Mouse (Mus musculus) forebrain, embryonic 11.5 days (tissue): ENCODE results near the gene Rdx. TPM values are rescaled to one million over a fixed set of nuclear protein-coding genes. Genes with fewer than 3 reads are reported as not detected.
"Not testable (repeated sequence)": the region's sequence is repeated elsewhere in the genome, so short reads cannot be mapped to it uniquely, and the experiment has no call there.

Experiments used
- ATAC-seq: fragments of 200-750 bp; cut with Nextera tagmentation; replicated peaks from 2 replicates; pipeline ENCODE4 v1.8.0; 2017; ENCODE audit warnings: moderate TSS enrichment; ENCODE audit not compliant: low FRiP score
- DNase-seq: peaks from one replicate; pipeline ENCODE4 v3.0.0-alpha.2; 2017; ENCODE audit warnings: low spot score
- H3K27ac ChIP-seq: fragments of 300-500 bp; sonication (generic); 2 replicates; pipeline ENCODE4 v1.5.1; 2014; ENCODE audit warnings: low read depth, low read length
- H3K27me3 ChIP-seq: fragments of 300-500 bp; sonication (generic); 2 replicates; pipeline ENCODE4 v1.6.1; 2014; ENCODE audit warnings: mild to moderate bottlenecking, low read length, mixed read lengths; ENCODE audit not compliant: control insufficient read depth, insufficient read depth
- H3K36me3 ChIP-seq: fragments of 300-500 bp; sonication (generic); 2 replicates; pipeline ENCODE4 v1.6.1; 2014; ENCODE audit warnings: mild to moderate bottlenecking, low read length, moderate library complexity, mixed read lengths; ENCODE audit not compliant: control insufficient read depth, insufficient read depth
- H3K4me1 ChIP-seq: fragments of 300-500 bp; sonication (generic); replicated peaks from 2 replicates; pipeline ENCODE4 v1.6.1; 2014; ENCODE audit warnings: low read length, mixed read lengths; ENCODE audit not compliant: control insufficient read depth, insufficient read depth
- H3K4me2 ChIP-seq: fragments of 300-500 bp; sonication (generic); 2 replicates; pipeline ENCODE4 v1.6.1; 2014; ENCODE audit warnings: low read depth, mild to moderate bottlenecking, low read length, moderate library complexity, mixed read lengths; ENCODE audit not compliant: severe bottlenecking
- H3K4me3 ChIP-seq: fragments of 300-500 bp; sonication (generic); 2 replicates; pipeline ENCODE4 v1.5.1; 2014; ENCODE audit warnings: low read depth, low read length
- H3K9ac ChIP-seq: fragments of 300-500 bp; sonication (generic); 2 replicates; pipeline ENCODE4 v1.6.1; 2014; ENCODE audit warnings: low read length
- H3K9me3 ChIP-seq: fragments of 300-500 bp; sonication (generic); 2 replicates; pipeline ENCODE4 v1.6.1; 2016; ENCODE audit warnings: low read length, mixed read lengths; ENCODE audit not compliant: control insufficient read depth
- WGBS: fragments of 180-500 bp; shearing (Covaris S2); extraction: QIAGEN DNeasy Blood & Tissue Kit; methylation state at CpG from one replicate; pipeline ENCODE4 v1.1.7; 2014; 5-methylcytosine and 5-hydroxymethylcytosine counted together
- polyA plus RNA-seq: library from polyadenylated mRNA; unstranded; fragments of >200 nt; fragmentation: Nextera tagmentation; extraction: Ambion mirVana; gene quantifications from 2 replicates; pipeline ENCODE4 v1.2.1, GENCODE M21; 2014

The Rdx gene
- polyA plus RNA-seq, 1 experiment from 2014 or later = 209 TPM

DNA sequence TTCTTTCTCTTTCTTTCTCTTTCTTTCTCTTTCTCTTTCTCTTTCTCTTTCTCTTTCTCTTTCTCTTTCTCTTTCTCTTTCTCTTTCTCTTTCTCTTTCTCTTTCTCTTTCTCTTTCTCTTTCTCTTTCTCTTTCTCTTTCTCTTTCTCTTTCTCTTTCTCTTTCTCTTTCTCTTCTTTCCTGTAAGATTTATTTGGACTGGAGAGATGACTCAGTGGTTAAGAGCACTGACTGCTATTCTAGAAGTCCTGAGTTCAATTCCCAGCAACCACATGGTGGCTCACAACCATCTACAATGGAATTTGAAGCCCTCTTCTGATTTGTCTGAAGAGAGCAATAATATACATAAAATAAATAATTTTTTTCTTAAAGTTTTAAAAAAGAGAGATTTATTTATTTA lies 24.4 kb downstream of the Rdx start:
- H3K4me2 ChIP-seq, H3K9ac ChIP-seq, H3K4me3 ChIP-seq, H3K27ac ChIP-seq, H3K4me1 ChIP-seq, DNase-seq, H3K27me3 ChIP-seq, H3K9me3 ChIP-seq, ATAC-seq: not testable (repeated sequence)
- peaks cover 12% of the 10 kb centered on the region; the same call in 1 of the 2 replicates for H3K36me3 ChIP-seq

DNA sequence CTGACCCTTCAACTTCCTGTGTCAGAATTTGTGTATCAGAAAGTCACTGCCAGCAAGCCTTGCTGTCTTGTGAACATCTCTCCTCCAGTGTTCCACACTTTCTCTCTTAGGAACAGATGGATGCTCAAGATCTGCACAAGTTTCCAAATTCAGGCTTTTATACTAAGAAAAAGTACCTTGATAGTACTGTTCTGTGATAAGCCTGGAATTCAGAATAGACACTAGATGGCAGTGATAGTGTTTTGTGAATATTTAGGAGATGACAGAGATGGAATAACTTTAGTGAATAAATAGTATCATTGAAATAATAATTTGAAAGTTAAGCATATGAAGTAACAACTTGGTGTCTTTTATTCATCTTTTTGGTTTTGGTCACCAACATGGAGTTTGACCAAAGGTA lies 25.2 kb downstream of the Rdx start:
- no peak for ATAC-seq
- no peak overlapping the region for H3K27ac ChIP-seq
- no peak overlapping the region for H3K4me2 ChIP-seq
- no peaks in the 10 kb centered on the region for H3K27me3 ChIP-seq
- no peaks in the 10 kb centered on the region for H3K4me1 ChIP-seq
- H3K36me3 ChIP-seq = peaks cover 12% of the 10 kb centered on the region; the same call in 1 of the 2 replicates
- no peak overlapping the region for H3K9ac ChIP-seq
- H3K9me3 ChIP-seq = no peaks in the 10 kb centered on the region
- no peak for DNase-seq
- no peak overlapping the region for H3K4me3 ChIP-seq

DNA sequence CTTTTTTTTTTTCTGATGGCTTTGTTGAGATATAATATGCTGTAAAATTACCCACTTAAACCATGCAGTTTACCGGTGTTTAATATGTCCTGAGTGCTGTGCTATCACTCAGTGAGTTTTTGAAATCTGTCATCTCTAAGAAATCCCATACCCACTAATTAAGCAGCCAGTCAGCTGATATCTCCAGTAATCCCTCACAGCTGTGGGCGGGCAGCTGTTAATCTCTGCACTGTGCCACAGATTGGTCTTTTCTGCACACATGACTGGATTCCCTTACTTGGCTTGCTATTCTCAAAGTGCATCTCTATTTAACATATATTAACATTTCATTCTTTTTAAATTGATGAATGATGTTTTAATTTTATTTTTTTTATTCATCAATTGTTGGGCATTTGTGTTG lies 29.1 kb downstream of the Rdx start:
- H3K4me3 ChIP-seq = no peak overlapping the region
- ATAC-seq = no peak
- peaks cover 10% of the 10 kb centered on the region; the same call in 1 of the 2 replicates for H3K36me3 ChIP-seq
- WGBS = 94% methylated on average over 2 of the region's 2 CpGs
- no peak overlapping the region for H3K4me2 ChIP-seq
- H3K9ac ChIP-seq = no peak overlapping the region
- no peak for DNase-seq
- H3K4me1 ChIP-seq = no peaks in the 10 kb centered on the region
- no peaks in the 10 kb centered on the region for H3K27me3 ChIP-seq
- H3K9me3 ChIP-seq = no peaks in the 10 kb centered on the region
- H3K27ac ChIP-seq = no peak overlapping the region

- Histone ChIP-seq H3K27me3 (no peaks in the 10 kb centered on the region), H3K4me1 (no peaks in the 10 kb centered on the region), H3K4me2 (no peak overlapping the region), H3K9ac (no peak overlapping the region), H3K36me3 (peaks cover 14% of the 10 kb centered on the region), H3K4me3 (no peak overlapping the region), H3K9me3 (no peaks in the 10 kb centered on the region), H3K27ac (no peak overlapping the region)
- WGBS = 98% methylated on average over 1 of the region's 1 CpGs
- ATAC-seq (no peak), DNase-seq (no peak)
Measured at GRCm38 (mm10) chr9:52077692-52078091, 30.7 kb downstream of the Rdx start.

DNA sequence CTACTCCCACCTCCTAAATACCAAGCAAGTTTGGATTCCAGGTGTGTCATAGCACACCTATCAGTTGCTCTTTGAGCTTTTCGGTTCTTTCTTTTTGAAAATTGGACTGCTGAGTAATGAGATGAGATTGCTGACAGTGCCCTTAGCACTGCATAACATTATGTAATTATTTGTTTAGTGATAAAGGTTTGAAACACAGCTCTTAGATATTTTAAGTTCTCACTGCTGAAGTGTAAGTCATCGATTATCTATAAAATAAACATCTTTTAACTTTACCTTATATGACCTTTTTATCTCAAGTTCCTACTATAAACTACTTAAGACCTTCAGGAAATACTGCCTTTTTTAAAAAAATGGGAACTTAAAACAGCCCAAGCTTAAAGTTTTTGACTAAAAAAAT lies 35.0 kb downstream of the Rdx start:
- WGBS = 96% methylated on average over 2 of the region's 2 CpGs
- H3K4me3 ChIP-seq = no peak overlapping the region
- H3K4me1 ChIP-seq = no peaks in the 10 kb centered on the region
- H3K27me3 ChIP-seq = no peaks in the 10 kb centered on the region
- no peak overlapping the region for H3K9ac ChIP-seq
- DNase-seq = no peak
- no peaks in the 10 kb centered on the region for H3K9me3 ChIP-seq
- ATAC-seq = no peak
- peaks cover 13% of the 10 kb centered on the region for H3K36me3 ChIP-seq
- no peak overlapping the region for H3K4me2 ChIP-seq
- H3K27ac ChIP-seq = no peak overlapping the region

- 91% methylated on average over 4 of the region's 4 CpGs for WGBS
- H3K9me3 ChIP-seq = no peaks in the 10 kb centered on the region
- DNase-seq (no peak), ATAC-seq (no peak)
- H3K9ac ChIP-seq = no peak overlapping the region
- no peaks in the 10 kb centered on the region for H3K4me1 ChIP-seq
- no peak overlapping the region for H3K4me2 ChIP-seq
- H3K27ac ChIP-seq = no peak overlapping the region
- H3K27me3 ChIP-seq = no peaks in the 10 kb centered on the region
- H3K36me3 ChIP-seq = peaks cover 13% of the 10 kb centered on the region
- H3K4me3 ChIP-seq = no peak overlapping the region
Measured at GRCm38 (mm10) chr9:52082414-52082813, 35.4 kb downstream of the Rdx start.

DNA sequence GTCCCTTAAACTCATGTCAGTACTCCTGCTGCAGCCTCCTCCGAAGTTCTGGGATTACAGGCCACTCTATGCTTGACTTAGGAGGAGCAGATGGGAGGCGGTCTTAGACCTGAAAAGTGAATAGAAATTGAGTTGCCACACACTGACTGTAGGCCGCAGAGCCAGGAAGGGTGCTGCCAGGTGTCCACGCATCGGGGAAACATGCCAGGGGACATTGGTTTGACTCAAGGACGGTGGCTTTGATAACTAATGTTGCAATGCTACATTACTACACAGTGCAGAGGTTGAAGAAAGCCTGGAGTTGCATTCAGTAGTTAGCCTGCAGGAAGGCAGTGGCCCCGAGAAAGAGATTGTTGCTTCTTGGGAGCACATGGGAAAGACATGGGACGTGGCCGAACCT lies 44.8 kb downstream of the Rdx start:
- ATAC-seq = no peak
- Histone ChIP-seq H3K4me3 (no peak overlapping the region), H3K27ac (no peak overlapping the region), H3K27me3 (no peaks in the 10 kb centered on the region), H3K36me3 (peaks cover 2% of the 10 kb centered on the region; the same call in 1 of the 2 replicates), H3K9me3 (no peaks in the 10 kb centered on the region), H3K4me1 (no peaks in the 10 kb centered on the region), H3K9ac (no peak overlapping the region), H3K4me2 (no peak overlapping the region)
- DNase-seq = no peak
- WGBS = 91% methylated on average over 9 of the region's 9 CpGs

DNA sequence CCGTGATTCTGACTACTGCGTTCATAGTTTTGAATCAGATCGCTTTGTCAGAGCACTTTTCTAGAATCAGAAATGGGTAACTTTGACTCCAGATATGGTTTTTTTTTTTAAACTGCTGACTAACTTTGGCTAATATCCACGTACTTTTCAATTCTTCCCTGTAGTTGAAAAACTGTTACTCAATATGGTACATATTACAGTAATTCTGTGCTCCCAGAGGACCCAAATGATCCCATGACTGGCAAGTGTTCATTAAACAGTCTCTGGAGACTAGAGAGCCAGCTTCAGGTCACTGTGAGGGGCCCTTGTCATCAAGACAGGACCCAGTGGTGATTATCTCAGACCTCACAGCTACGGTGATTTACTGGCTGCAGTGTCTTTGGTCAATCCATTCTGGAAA lies 45.3 kb downstream of the Rdx start:
- Histone ChIP-seq H3K4me1 (no peaks in the 10 kb centered on the region), H3K27ac (no peak overlapping the region), H3K36me3 (peaks cover 2% of the 10 kb centered on the region; the same call in 1 of the 2 replicates), H3K4me3 (no peak overlapping the region), H3K27me3 (no peaks in the 10 kb centered on the region), H3K9ac (no peak overlapping the region), H3K4me2 (no peak overlapping the region), H3K9me3 (no peaks in the 10 kb centered on the region)
- ATAC-seq (no peak), DNase-seq (no peak)
- 91% methylated on average over 5 of the region's 5 CpGs for WGBS

- Histone ChIP-seq H3K4me3 (no peak overlapping the region), H3K9ac (no peak overlapping the region), H3K27ac (no peak overlapping the region), H3K4me2 (no peak overlapping the region), H3K4me1 (no peaks in the 10 kb centered on the region), H3K36me3 (no peaks in the 10 kb centered on the region), H3K9me3 (no peaks in the 10 kb centered on the region), H3K27me3 (no peaks in the 10 kb centered on the region)
- DNase-seq (no peak), ATAC-seq (no peak)
- 71% methylated on average over 8 of the region's 8 CpGs for WGBS
Measured at GRCm38 (mm10) chr9:52093108-52093507, 46.1 kb downstream of the Rdx start.
